Mouse (Mus musculus) MEL (cell line): Measurements from ENCODE around the gene Trio. TPM values are rescaled to one million over a fixed set of nuclear protein-coding genes. Genes with fewer than 3 reads are reported as not detected.
A peak's percentile ranks its signal among the peaks of the same experiment; 100 is the strongest.

Experiments used
- DNase-seq: peaks from one replicate; pipeline ENCODE4 v3.0.0; 2011; ENCODE audit warnings: low read depth, low spot score
- H3K27ac ChIP-seq: 2 replicates; pipeline ENCODE4 v1.5.1; 2012; ENCODE audit warnings: low read depth, mild to moderate bottlenecking, control low read depth, low read length, moderate library complexity; ENCODE audit not compliant: control insufficient read depth
- H3K27me3 ChIP-seq, 2 experiments: fragments of 150-350 bp in 1 of 2; sonication (generic) in 1 of 2; 2 replicates each; pipeline ENCODE4 v1.6.1; 2012; ENCODE audit warnings: low read length in 2 of 2, mild to moderate bottlenecking in 2 of 2, improper control_type of control experiment in 1 of 2, moderate library complexity in 1 of 2; ENCODE audit not compliant: insufficient read depth in 2 of 2, control insufficient read depth in 1 of 2
- H3K36me3 ChIP-seq, 2 experiments: 2 replicates each; pipeline ENCODE4 v1.6.1; 2012 to 2014; ENCODE audit warnings: low read length in 2 of 2, improper control_type of control experiment in 1 of 2, inconsistent platforms in 1 of 2, mild to moderate bottlenecking in 1 of 2; ENCODE audit not compliant: insufficient read depth in 2 of 2, control insufficient read depth in 1 of 2
- H3K4me1 ChIP-seq, 2 experiments: fragments of 150-350 bp in 1 of 2; sonication (generic) in 1 of 2; 2 replicates each; pipeline ENCODE4 v1.6.1; 2012; ENCODE audit warnings: low read length in 2 of 2, improper control_type of control experiment in 1 of 2, mild to moderate bottlenecking in 1 of 2; ENCODE audit not compliant: insufficient read depth in 2 of 2, control insufficient read depth in 1 of 2
- H3K4me3 ChIP-seq, 2 experiments: fragments of 150-350 bp in 1 of 2; sonication (generic) in 1 of 2; 2 replicates each; pipeline ENCODE4 v1.5.1; 2012; ENCODE audit warnings: low read depth in 2 of 2, low read length in 2 of 2, mild to moderate bottlenecking in 2 of 2, moderate library complexity in 2 of 2, control low read depth in 1 of 2, improper control_type of control experiment in 1 of 2; ENCODE audit not compliant: control insufficient read depth in 1 of 2, insufficient read depth in 1 of 2
- H3K79me2 ChIP-seq: 2 replicates; pipeline ENCODE4 v1.6.1; 2012; ENCODE audit warnings: mild to moderate bottlenecking, low read length, moderate library complexity; ENCODE audit not compliant: control insufficient read depth, poor library complexity, insufficient read depth
- H3K9ac ChIP-seq: 2 replicates; pipeline ENCODE4 v1.6.1; 2012; ENCODE audit warnings: low read depth, mild to moderate bottlenecking, control low read depth, low read length, moderate library complexity; ENCODE audit not compliant: control insufficient read depth, poor library complexity, severe bottlenecking
- H3K9me3 ChIP-seq: fragments of 150-350 bp; sonication (generic); replicated peaks from 2 replicates; pipeline ENCODE4 v1.6.1; 2012; ENCODE audit warnings: mild to moderate bottlenecking, low read length, improper control_type of control experiment, moderate library complexity; ENCODE audit not compliant: insufficient read depth
- BHLHE40 ChIP-seq: IDR thresholded peaks from 2 replicates; pipeline ENCODE4 v1.6.1; 2012; ENCODE audit warnings: low read depth, mild to moderate bottlenecking, inconsistent platforms, low read length, improper control_type of control experiment, borderline replicate concordance
- CHD1 ChIP-seq: IDR thresholded peaks from 2 replicates; pipeline ENCODE4 v1.6.1; 2012; ENCODE audit warnings: low read depth, mild to moderate bottlenecking, inconsistent platforms, low read length, improper control_type of control experiment
- CHD2 ChIP-seq: IDR thresholded peaks from 2 replicates; pipeline ENCODE4 v1.6.1; 2011; ENCODE audit warnings: low read length, improper control_type of control experiment
- E2F4 ChIP-seq: IDR thresholded peaks from 2 replicates; pipeline ENCODE4 v1.6.1; 2011; ENCODE audit warnings: low read depth, low read length, improper control_type of control experiment, borderline replicate concordance
- ELF1 ChIP-seq: IDR thresholded peaks from 2 replicates; pipeline ENCODE4 v1.6.1; 2014; ENCODE audit warnings: low read depth, mild to moderate bottlenecking, inconsistent platforms, low read length, improper control_type of control experiment, moderate library complexity
- ETS1 ChIP-seq: IDR thresholded peaks from 2 replicates; pipeline ENCODE4 v1.6.1; 2012; ENCODE audit warnings: low read depth, mild to moderate bottlenecking, inconsistent platforms, low read length, improper control_type of control experiment, moderate library complexity
- GATA1 ChIP-seq: IDR thresholded peaks from 2 replicates; pipeline ENCODE4 v1.6.1; 2011; ENCODE audit warnings: low read depth, low read length, improper control_type of control experiment
- MAX ChIP-seq: IDR thresholded peaks from 2 replicates; pipeline ENCODE4 v1.6.1; 2011; ENCODE audit warnings: low read length, improper control_type of control experiment
- MAZ ChIP-seq: IDR thresholded peaks from 2 replicates; pipeline ENCODE4 v1.6.1; 2012; ENCODE audit warnings: low read depth, mild to moderate bottlenecking, inconsistent platforms, low read length, improper control_type of control experiment
- MEF2A ChIP-seq: IDR thresholded peaks from 2 replicates; pipeline ENCODE4 v1.6.1; 2014; ENCODE audit warnings: low read depth, mild to moderate bottlenecking, inconsistent platforms, low read length, improper control_type of control experiment; ENCODE audit not compliant: poor library complexity, insufficient replicate concordance, severe bottlenecking; ENCODE audit errors: extremely low read depth
- NELFE ChIP-seq: IDR thresholded peaks from 2 replicates; pipeline ENCODE4 v1.6.1; 2011; ENCODE audit warnings: low read depth, low read length, improper control_type of control experiment
- POLR2A ChIP-seq, 2 experiments: IDR thresholded peaks; 2 replicates each; pipeline ENCODE4 v1.6.1; 2011 to 2012; ENCODE audit warnings: low read length in 2 of 2, mild to moderate bottlenecking in 2 of 2, control low read depth in 1 of 2, improper control_type of control experiment in 1 of 2, low read depth in 1 of 2, moderate library complexity in 1 of 2; ENCODE audit not compliant: control insufficient read depth in 1 of 2, insufficient read depth in 1 of 2, poor library complexity in 1 of 2
- RCOR1 ChIP-seq: IDR thresholded peaks from 2 replicates; pipeline ENCODE4 v1.6.1; 2012; ENCODE audit warnings: low read depth, mild to moderate bottlenecking, inconsistent platforms, low read length, improper control_type of control experiment
- SIN3A ChIP-seq: IDR thresholded peaks from 2 replicates; pipeline ENCODE4 v1.6.1; 2012; ENCODE audit warnings: low read length, improper control_type of control experiment, inconsistent platforms
- TBP ChIP-seq: IDR thresholded peaks from 2 replicates; pipeline ENCODE4 v1.8.0; 2011; ENCODE audit warnings: low read depth, low read length, improper control_type of control experiment
- UBTF ChIP-seq: IDR thresholded peaks from 2 replicates; pipeline ENCODE4 v1.6.1; 2012; ENCODE audit warnings: low read depth, mild to moderate bottlenecking, inconsistent platforms, low read length, improper control_type of control experiment, moderate library complexity, borderline replicate concordance; ENCODE audit not compliant: insufficient read depth
- USF2 ChIP-seq, 2 experiments: IDR thresholded peaks; 2 replicates each; pipeline ENCODE4 v1.6.1; 2011 to 2012; ENCODE audit warnings: improper control_type of control experiment in 2 of 2, low read length in 2 of 2, borderline replicate concordance in 1 of 2, inconsistent platforms in 1 of 2, low read depth in 1 of 2, mild to moderate bottlenecking in 1 of 2; ENCODE audit not compliant: insufficient read depth in 1 of 2
- ZC3H11A ChIP-seq: IDR thresholded peaks from 2 replicates; pipeline ENCODE4 v1.6.1; 2012; ENCODE audit warnings: low read depth, mild to moderate bottlenecking, inconsistent platforms, low read length, improper control_type of control experiment
- ZKSCAN1 ChIP-seq: IDR thresholded peaks from 2 replicates; pipeline ENCODE4 v1.6.1; 2012; ENCODE audit warnings: low read depth, mild to moderate bottlenecking, inconsistent platforms, low read length, improper control_type of control experiment, moderate library complexity
- ZMIZ1 ChIP-seq: IDR thresholded peaks from 2 replicates; pipeline ENCODE4 v1.6.1; 2012; ENCODE audit warnings: low read depth, mild to moderate bottlenecking, inconsistent platforms, low read length, improper control_type of control experiment, moderate library complexity
- polyA plus RNA-seq, 2 experiments: library from polyadenylated mRNA; stranded (reverse) in 1 of 2; unstranded in 1 of 2; fragments of >175 nt in 1 of 2; fragments of >200 nt in 1 of 2; gene quantifications; 2 replicates each; pipeline versions ENCODE4 v1.2.1 to v1.2.4; 2012; ENCODE audit warnings: low replicate concordance in 2 of 2, low read depth in 1 of 2; ENCODE audit not compliant: insufficient read length in 2 of 2, insufficient read depth in 1 of 2, missing spikeins in 1 of 2
- total RNA-seq: library from RNA; depleted of rRNA; stranded (reverse); fragments of 300-350 nt; gene quantifications from 2 replicates; pipeline ENCODE4 v1.2.3, GENCODE M21; 2012

Gene Trio
- total and polyA plus RNA-seq, 3 experiments, result 0.91 to 1.1 TPM; not detected in 1

- Histone ChIP-seq H3K4me1 (peaks cover 0 to 17% of the 10 kb centered on the region in 2 experiments; a peak in 3 of 4 replicates), H3K9ac (no peak overlapping the region), H3K27me3 (no peaks in the 10 kb centered on the region; a peak in 2 of 4 replicates), H3K27ac (no peak overlapping the region), H3K79me2 (no peaks in the 10 kb centered on the region), H3K4me3 (no peak overlapping the region), H3K9me3 (no peaks in the 10 kb centered on the region), H3K36me3 (peaks cover 0 to 10% of the 10 kb centered on the region in 2 experiments; a peak in 2 of 4 replicates)
- no peak for TF ChIP-seq SIN3A
- no peak for TF ChIP-seq ETS1
- no peak for TF ChIP-seq USF2 (IDR thresholded peaks at IDR 0.05; ENCODE audit: borderline replicate concordance in 1 of 2, insufficient read depth in 1 of 2, low read depth in 1 of 2, low read length in 2 of 2)
- no peak for TF ChIP-seq TBP
- TF ChIP-seq MEF2A, result no peak
- no peak for TF ChIP-seq MAX
- no peak for TF ChIP-seq ELF1
- TF ChIP-seq POLR2A (IDR thresholded peaks at IDR 0.05; ENCODE audit: control insufficient read depth in 1 of 2, insufficient read depth in 1 of 2, low read depth in 1 of 2, low read length in 2 of 2, poor library complexity in 1 of 2), result no peak
- no peak for TF ChIP-seq BHLHE40
- no peak for TF ChIP-seq UBTF
- no peak for TF ChIP-seq CHD1
- no peak for DNase-seq
Observed at GRCm38 (mm10) chr15:27697632-27698031, 328.0 kb downstream of the Trio start.

- Histone ChIP-seq H3K27me3 (no peaks in the 10 kb centered on the region; a peak in 1 of 4 replicates), H3K4me1 (peaks cover 0 to 7% of the 10 kb centered on the region in 2 experiments; a peak in 3 of 4 replicates), H3K36me3 (peaks cover 0 to 6% of the 10 kb centered on the region in 2 experiments; a peak in 2 of 4 replicates), H3K9ac (no peak overlapping the region), H3K4me3 (no peak overlapping the region), H3K79me2 (no peaks in the 10 kb centered on the region), H3K9me3 (no peaks in the 10 kb centered on the region), H3K27ac (no peak overlapping the region)
- TF ChIP-seq ZKSCAN1 (no peak), CHD2 (no peak), GATA1 (0 out of 2 replicates have a peak, but pooled peaks have one; percentile 7)
- no peak for DNase-seq
Observed at GRCm38 (mm10) chr15:27693235-27693634, 332.4 kb downstream of the Trio start.

GRCm38 (mm10) chr15:27692161-27692560 is 333.5 kb downstream of the Trio start:
- Histone ChIP-seq H3K79me2 (no peaks in the 10 kb centered on the region), H3K36me3 (peaks cover 0 to 6% of the 10 kb centered on the region in 2 experiments; a peak in 2 of 4 replicates), H3K27me3 (no peaks in the 10 kb centered on the region; a peak in 1 of 4 replicates), H3K9ac (no peak overlapping the region)
- no peak for TF ChIP-seq NELFE
- no peak for TF ChIP-seq RCOR1
- no peak for TF ChIP-seq SIN3A
- no peak for TF ChIP-seq ZMIZ1
- TF ChIP-seq MAZ, result no peak
- TF ChIP-seq E2F4, result no peak
- no peak for TF ChIP-seq ZC3H11A
- TF ChIP-seq, all 39 proteins: peak for 0
- peaks cover 0 to 7% of the 10 kb centered on the region in 2 experiments; a peak in 3 of 4 replicates for H3K4me1 ChIP-seq
- no peak overlapping the region for H3K4me3 ChIP-seq
- H3K27ac ChIP-seq, result no peak overlapping the region
- DNase-seq, result no peak
- H3K9me3 ChIP-seq, result no peaks in the 10 kb centered on the region
